Mouse (Mus musculus): Measurements from ENCODE around the gene Siah1a.

DNA sequence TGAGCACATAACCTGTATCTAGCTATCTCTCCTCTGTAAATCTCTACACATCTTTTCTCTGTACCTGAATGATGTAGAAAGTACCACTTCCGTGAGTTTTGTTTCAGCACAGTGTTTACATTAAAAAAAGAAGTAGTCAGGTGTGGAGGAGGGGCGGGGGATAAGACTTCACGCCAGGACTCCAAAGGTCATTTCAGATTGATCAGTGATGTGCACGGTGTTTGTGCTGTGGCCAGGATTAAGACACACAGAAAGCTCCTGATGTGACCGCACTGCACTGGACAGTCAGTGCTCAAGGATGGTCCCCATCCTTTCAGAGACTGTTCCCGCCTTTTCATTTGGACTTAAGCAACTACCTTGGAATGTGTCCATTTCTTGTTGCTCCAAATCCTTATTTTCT lies 15.0 kb upstream of the Siah1a start:
- no peak for TF ChIP-seq CTCF (IDR thresholded peaks at IDR 0.05; ENCODE audit: control insufficient read depth, insufficient read depth, low read length)
- TF ChIP-seq POLR2A (IDR thresholded peaks at IDR 0.05; ENCODE audit: borderline replicate concordance, control insufficient read depth, low read depth, low read length), result no peak
